Mouse (Mus musculus) ES-Bruce4 (cell line): ENCODE data around the gene Sestd1. TPM values are rescaled to one million over a fixed set of nuclear protein-coding genes. Genes with fewer than 3 reads are reported as not detected.

Experiments used
- H3K27ac ChIP-seq: 2 replicates; pipeline ENCODE4 v1.5.1; 2012; ENCODE audit warnings: low read length, inconsistent platforms; ENCODE audit not compliant: insufficient read depth
- H3K27me3 ChIP-seq: 2 replicates; pipeline ENCODE4 v1.6.1; 2012; ENCODE audit warnings: mild to moderate bottlenecking, low read length, inconsistent platforms; ENCODE audit not compliant: control insufficient read depth, poor library complexity, insufficient read depth, severe bottlenecking
- H3K36me3 ChIP-seq: 2 replicates; pipeline ENCODE4 v1.6.1; 2012; ENCODE audit warnings: inconsistent platforms, mild to moderate bottlenecking, low read length, moderate library complexity; ENCODE audit not compliant: control insufficient read depth, poor library complexity, insufficient read depth, severe bottlenecking
- H3K4me1 ChIP-seq: one replicate; pipeline ENCODE4 v1.8.1; 2011; ENCODE audit warnings: low read length; ENCODE audit not compliant: control insufficient read depth, insufficient read depth
- H3K4me3 ChIP-seq: 2 replicates; pipeline ENCODE4 v1.5.1; 2011; ENCODE audit warnings: low read depth, mild to moderate bottlenecking, low read length
- H3K9ac ChIP-seq: 2 replicates; pipeline ENCODE4 v1.6.1; 2012; ENCODE audit warnings: low read depth, mild to moderate bottlenecking, inconsistent platforms; ENCODE audit not compliant: poor library complexity, severe bottlenecking
- H3K9me3 ChIP-seq: replicated peaks from 2 replicates; pipeline ENCODE4 v1.6.1; 2012; ENCODE audit warnings: mild to moderate bottlenecking, low read length, inconsistent platforms; ENCODE audit not compliant: control insufficient read depth, poor library complexity, insufficient read depth, severe bottlenecking
- CTCF ChIP-seq: IDR thresholded peaks from one replicate; pipeline ENCODE4 v1.8.1; 2011; ENCODE audit warnings: low read depth, low read length
- EP300 ChIP-seq: IDR thresholded peaks from 2 replicates; pipeline ENCODE4 v1.6.1; 2011; ENCODE audit warnings: low read depth, low read length; ENCODE audit not compliant: insufficient read depth
- POLR2A ChIP-seq: IDR thresholded peaks from one replicate; pipeline ENCODE4 v1.8.1; 2011; ENCODE audit warnings: low read length; ENCODE audit not compliant: insufficient read depth
- polyA plus RNA-seq: library from polyadenylated mRNA; stranded (reverse); fragments of >200 nt; gene quantifications from 2 replicates; pipeline ENCODE4 v1.2.4, GENCODE M21; 2011; ENCODE audit warnings: low read depth; ENCODE audit not compliant: missing spikeins, insufficient read depth, insufficient read length

Sestd1 gene
- polyA plus RNA-seq, 1 experiment: 27.2 TPM

DNA sequence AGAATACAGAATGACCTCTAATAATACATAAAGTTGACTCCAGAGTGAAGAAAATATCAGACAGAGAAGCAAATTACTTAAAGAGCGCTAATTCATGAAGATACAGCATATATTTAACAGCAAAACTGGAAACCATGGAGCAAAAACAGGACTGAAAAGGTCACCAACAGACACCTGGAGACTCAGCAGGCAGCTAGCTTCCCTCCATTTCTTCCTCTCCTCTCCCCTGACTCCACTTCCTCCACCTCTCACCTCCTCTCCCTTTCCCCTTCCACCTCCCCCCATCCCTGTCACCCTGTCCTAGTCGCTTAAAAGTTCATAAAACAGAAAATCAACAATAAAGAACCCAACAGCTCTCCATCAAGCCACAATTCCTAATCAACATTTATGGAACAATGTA is 13.5 kb downstream of the Sestd1 start:
- H3K36me3 ChIP-seq: no peaks in the 10 kb centered on the region
- H3K27ac ChIP-seq: no peak overlapping the region
- H3K9me3 ChIP-seq: no peaks in the 10 kb centered on the region
- no peak overlapping the region for H3K9ac ChIP-seq
- peaks cover 10% of the 10 kb centered on the region for H3K4me1 ChIP-seq
- no peaks in the 10 kb centered on the region for H3K27me3 ChIP-seq
- no peak overlapping the region for H3K4me3 ChIP-seq
- TF ChIP-seq POLR2A (no peak), CTCF (no peak), EP300 (no peak)

DNA sequence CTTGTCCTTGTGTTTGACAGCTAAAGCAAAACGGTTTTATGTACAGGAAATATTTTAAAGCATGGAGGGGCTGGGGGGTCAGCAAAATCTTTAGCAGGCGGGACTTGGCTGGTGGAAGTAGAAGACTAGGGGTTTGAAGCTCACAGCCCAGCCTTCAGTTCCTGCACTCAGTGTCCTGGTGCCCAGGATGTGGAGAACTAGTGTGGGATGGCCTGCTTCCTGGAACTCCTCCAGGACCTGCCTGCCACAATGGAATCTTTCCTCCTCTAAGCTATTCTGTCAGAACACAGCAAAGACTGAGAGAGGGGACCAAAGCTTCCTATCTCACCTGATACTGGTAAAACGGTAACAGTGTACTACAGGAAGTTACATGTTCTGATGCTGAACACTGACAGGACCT is 14.4 kb downstream of the Sestd1 start:
- H3K27ac ChIP-seq: no peak overlapping the region
- H3K4me3 ChIP-seq: no peak overlapping the region
- no peaks in the 10 kb centered on the region for H3K27me3 ChIP-seq
- no peaks in the 10 kb centered on the region for H3K9me3 ChIP-seq
- TF ChIP-seq CTCF (no peak), POLR2A (no peak), EP300 (no peak)
- no peaks in the 10 kb centered on the region for H3K36me3 ChIP-seq
- peaks cover 10% of the 10 kb centered on the region for H3K4me1 ChIP-seq
- H3K9ac ChIP-seq: no peak overlapping the region

DNA sequence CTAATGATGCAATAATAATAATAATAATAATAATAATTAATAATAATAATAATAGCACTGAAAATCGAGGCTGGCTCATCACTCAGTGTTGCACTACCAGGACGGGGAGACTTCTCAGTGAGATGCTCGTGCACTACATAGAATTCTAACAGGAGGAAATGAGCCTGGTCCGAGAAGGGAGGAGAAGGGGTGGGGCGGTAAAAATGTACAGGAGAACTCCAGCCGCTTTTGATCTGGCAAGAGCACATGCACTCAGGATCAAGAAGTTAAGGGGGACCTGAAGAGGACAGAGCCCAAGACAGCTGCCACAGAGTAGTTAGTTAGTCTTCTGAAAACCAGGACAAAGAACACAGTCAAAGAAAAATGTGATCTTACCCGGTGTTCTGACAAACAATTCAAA is 15.1 kb downstream of the Sestd1 start:
- Histone ChIP-seq H3K4me3 (no peak overlapping the region), H3K27ac (no peak overlapping the region), H3K4me1 (peaks cover 10% of the 10 kb centered on the region), H3K27me3 (no peaks in the 10 kb centered on the region), H3K9ac (no peak overlapping the region), H3K9me3 (no peaks in the 10 kb centered on the region), H3K36me3 (no peaks in the 10 kb centered on the region)
- no peak for TF ChIP-seq POLR2A
- no peak for TF ChIP-seq EP300
- TF ChIP-seq CTCF: no peak

DNA sequence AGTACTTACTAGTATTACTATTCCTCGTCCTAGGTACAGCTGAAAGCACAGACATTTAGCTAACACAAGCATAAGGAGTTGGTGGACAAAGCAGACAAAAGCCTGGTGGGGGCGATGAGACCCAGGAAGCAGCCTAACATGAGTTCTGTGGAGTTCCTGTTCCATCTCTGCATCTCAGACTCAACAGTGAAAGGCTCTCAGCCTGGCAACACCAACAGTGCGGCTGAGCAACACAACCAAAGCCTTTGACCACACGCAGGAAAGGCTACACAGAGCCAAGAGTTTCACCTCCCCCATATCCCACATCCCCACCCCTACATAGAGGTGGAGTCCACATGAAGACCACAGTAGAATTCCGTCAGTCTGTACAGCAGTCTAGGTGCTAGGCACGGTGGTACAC is 15.8 kb downstream of the Sestd1 start:
- Histone ChIP-seq H3K9me3 (no peaks in the 10 kb centered on the region), H3K4me3 (no peak overlapping the region), H3K9ac (no peak overlapping the region), H3K36me3 (no peaks in the 10 kb centered on the region), H3K27ac (no peak overlapping the region), H3K4me1 (peaks cover 10% of the 10 kb centered on the region), H3K27me3 (no peaks in the 10 kb centered on the region)
- TF ChIP-seq POLR2A: no peak
- no peak for TF ChIP-seq CTCF
- no peak for TF ChIP-seq EP300

DNA sequence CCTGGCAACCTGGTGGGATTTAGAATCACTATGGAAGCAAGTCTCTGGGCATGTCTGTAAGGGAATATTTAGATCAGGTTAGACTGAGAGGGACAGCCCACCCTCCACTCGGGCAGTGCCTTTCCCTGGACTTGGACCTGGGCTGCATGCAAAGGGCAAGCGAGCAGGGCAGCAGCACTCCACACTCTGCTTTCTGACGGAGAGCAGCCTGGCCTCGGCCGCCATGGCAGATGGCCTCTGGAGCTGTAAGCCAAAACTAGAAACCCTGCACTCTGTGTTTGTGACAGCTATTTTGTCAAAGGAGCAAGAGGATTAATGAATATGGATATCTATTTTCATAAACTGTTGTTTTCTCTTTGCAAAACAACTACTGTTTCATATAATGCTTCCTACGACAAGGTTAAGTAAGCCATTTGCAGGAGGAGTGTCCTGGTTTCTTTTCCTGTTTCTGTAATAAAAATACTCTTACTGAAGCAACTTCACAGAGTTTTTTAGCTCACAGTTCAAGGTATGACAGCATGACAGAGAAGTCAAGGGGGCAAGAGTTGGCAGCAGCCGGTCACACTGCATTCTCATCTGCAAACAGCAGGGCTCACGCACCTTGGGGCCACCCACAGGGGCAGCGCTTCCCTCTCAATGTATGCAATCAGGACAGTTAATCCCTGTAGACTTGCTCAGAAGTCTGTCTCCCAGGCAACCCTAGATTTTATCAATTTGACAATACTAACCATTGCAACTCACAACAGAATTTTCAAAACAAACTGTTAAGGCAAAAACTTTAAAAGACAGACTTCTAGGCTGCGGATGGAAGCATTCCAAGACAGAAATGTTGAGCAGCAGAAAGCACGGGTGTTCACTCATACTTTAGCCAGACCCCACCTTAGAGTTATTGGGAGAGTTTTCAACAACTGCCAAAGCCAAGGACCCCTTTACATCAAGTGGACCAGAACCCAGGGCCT is 16.6 kb downstream of the Sestd1 start:
- Histone ChIP-seq H3K9ac (no peak overlapping the region), H3K9me3 (no peaks in the 10 kb centered on the region), H3K27ac (no peak overlapping the region), H3K4me1 (peaks cover 8% of the 10 kb centered on the region), H3K27me3 (no peaks in the 10 kb centered on the region), H3K36me3 (no peaks in the 10 kb centered on the region), H3K4me3 (no peak overlapping the region)
- TF ChIP-seq CTCF (no peak), POLR2A (no peak), EP300 (no peak)

DNA sequence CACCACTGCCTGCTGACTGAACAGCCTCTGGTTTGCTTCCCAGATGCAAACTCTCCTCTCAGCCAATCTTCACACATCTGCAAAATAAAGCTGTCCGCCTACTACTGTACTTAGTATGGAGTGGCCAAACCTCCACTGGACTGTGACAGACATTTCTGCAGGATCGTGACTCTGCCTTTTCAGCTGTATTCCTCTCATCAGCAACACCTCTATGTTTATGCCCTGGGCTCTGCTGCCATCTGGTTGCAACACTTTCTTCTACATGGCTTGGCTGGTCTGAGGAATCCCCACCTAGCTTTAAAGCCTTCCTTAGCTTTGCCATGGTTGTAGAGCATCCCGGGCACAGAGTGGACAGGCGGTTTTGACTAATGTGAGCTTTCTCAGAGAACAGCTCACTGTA is 20.3 kb downstream of the Sestd1 start:
- no peak overlapping the region for H3K9ac ChIP-seq
- no peak for TF ChIP-seq POLR2A
- no peak for TF ChIP-seq EP300
- no peak for TF ChIP-seq CTCF
- H3K36me3 ChIP-seq: no peaks in the 10 kb centered on the region
- H3K4me3 ChIP-seq: no peak overlapping the region
- H3K4me1 ChIP-seq: no peaks in the 10 kb centered on the region
- no peak overlapping the region for H3K27ac ChIP-seq
- H3K27me3 ChIP-seq: no peaks in the 10 kb centered on the region
- no peaks in the 10 kb centered on the region for H3K9me3 ChIP-seq
